Mouse (Mus musculus): ENCODE measurements around the gene Fkbp7. TPM values are rescaled to one million over a fixed set of nuclear protein-coding genes. Genes with fewer than 3 reads are reported as not detected.
A peak's percentile ranks its signal among the peaks of the same experiment; 100 is the strongest.

The Fkbp7 gene
- total and polyA plus RNA-seq, 2 experiments from 2014 or later, result 11.6 to 11.9 TPM

DNA sequence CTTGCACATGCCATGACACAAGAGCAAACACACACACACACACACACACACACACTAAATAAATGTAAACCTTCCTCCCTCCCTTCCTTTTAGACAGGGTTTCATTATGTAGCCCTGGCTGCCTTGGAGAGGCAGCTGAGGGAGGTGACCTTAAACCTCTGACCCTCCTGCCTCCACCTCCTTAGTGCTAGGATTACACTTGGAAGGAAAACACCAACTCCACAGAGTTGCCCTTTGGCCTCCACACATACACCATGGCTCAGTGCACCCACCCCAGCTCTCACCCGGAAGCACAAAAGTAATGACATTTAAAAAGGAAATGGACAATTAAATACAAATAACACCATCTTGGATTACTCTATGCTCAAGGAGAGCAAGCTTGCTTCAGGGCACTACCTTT, 51.2 kb downstream of the Fkbp7 start:
- no peak overlapping the region for H3K4me2 ChIP-seq (ENCODE audit: low read depth, low read length, poor library complexity, severe bottlenecking)
- 72% methylated on average over 1 of the region's 1 CpGs for WGBS
- no peak overlapping the region for H3K27ac ChIP-seq (ENCODE audit: low read depth, low read length)
- DNase-seq (ENCODE audit: low spot score), result no peak
- no peak for ATAC-seq (ENCODE audit: low FRiP score)
- peaks cover 6% of the 10 kb centered on the region; the same call in 1 of the 2 replicates for H3K36me3 ChIP-seq (ENCODE audit: insufficient read depth, low read length)
- no peaks in the 10 kb centered on the region for H3K4me1 ChIP-seq (ENCODE audit: insufficient read depth, low read length)
- H3K27me3 ChIP-seq (ENCODE audit: insufficient read depth, low read length), result no peaks in the 10 kb centered on the region
- H3K9ac ChIP-seq (replicated peaks; ENCODE audit: low read length, poor library complexity, severe bottlenecking), result no peak overlapping the region
- TF ChIP-seq CTCF (IDR thresholded peaks at IDR 0.05), result no peak
- H3K4me3 ChIP-seq (ENCODE audit: low read depth, low read length), result no peak overlapping the region
- H3K9me3 ChIP-seq (ENCODE audit: low read length), result no peaks in the 10 kb centered on the region

DNA sequence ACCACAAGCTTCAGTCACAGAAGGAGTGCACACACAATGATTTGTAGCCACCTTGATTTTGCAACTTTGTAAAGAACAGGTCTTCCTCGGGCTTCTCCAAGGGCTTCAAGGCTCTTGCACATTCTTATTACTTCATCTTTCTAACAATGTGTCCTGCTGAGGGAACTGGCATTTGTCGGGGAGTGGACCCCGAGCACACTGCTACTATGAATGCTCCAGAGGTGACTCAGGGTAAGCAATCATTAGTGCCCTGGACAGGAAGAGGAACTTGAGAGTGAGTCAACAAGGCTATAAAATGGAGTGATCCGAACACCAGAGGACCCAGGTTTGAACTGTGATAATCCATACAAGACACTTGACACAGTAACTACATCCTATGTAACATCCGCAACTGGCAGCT, 52.7 kb downstream of the Fkbp7 start:
- TF ChIP-seq CTCF (IDR thresholded peaks at IDR 0.05), result no peak
- Histone ChIP-seq H3K4me1 (ENCODE audit: insufficient read depth, low read length) (no peaks in the 10 kb centered on the region), H3K9ac (replicated peaks; ENCODE audit: low read length, poor library complexity, severe bottlenecking) (no peak overlapping the region), H3K27me3 (ENCODE audit: insufficient read depth, low read length) (no peaks in the 10 kb centered on the region), H3K4me3 (ENCODE audit: low read depth, low read length) (no peak overlapping the region), H3K27ac (ENCODE audit: low read depth, low read length) (no peak overlapping the region), H3K36me3 (ENCODE audit: insufficient read depth, low read length) (peaks cover 3% of the 10 kb centered on the region; the same call in 1 of the 2 replicates), H3K4me2 (ENCODE audit: low read depth, low read length, poor library complexity, severe bottlenecking) (no peak overlapping the region), H3K9me3 (ENCODE audit: low read length) (no peaks in the 10 kb centered on the region)
- ATAC-seq (ENCODE audit: low FRiP score) (no peak), DNase-seq (ENCODE audit: low spot score) (no peak)
- WGBS, result 93% methylated on average over 5 of the region's 5 CpGs

DNA sequence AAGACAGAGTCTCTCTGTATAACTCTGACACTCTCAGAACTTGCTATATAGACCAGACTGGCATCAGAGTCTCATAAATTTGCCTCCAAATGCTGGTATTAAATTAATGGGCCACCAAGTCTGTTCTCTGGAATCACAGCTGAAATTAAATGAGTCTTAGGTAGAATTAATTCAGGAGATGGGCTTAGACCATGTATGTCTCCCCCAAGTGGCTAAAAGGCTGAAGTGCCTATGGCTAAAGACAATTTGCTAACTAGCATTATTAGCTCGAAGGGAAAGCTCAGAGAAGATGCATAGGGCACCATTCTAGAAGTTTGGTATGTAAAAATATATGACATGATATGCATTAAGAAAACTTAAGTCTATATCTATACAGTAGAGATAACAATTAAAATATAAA, 54.8 kb downstream of the Fkbp7 start:
- Histone ChIP-seq H3K27me3 (ENCODE audit: insufficient read depth, low read length) (no peaks in the 10 kb centered on the region), H3K27ac (ENCODE audit: low read depth, low read length) (no peak overlapping the region), H3K4me1 (ENCODE audit: insufficient read depth, low read length) (no peaks in the 10 kb centered on the region), H3K36me3 (ENCODE audit: insufficient read depth, low read length) (no peaks in the 10 kb centered on the region), H3K4me2 (ENCODE audit: low read depth, low read length, poor library complexity, severe bottlenecking) (no peak overlapping the region), H3K9me3 (ENCODE audit: low read length) (no peaks in the 10 kb centered on the region), H3K9ac (replicated peaks; ENCODE audit: low read length, poor library complexity, severe bottlenecking) (no peak overlapping the region), H3K4me3 (ENCODE audit: low read depth, low read length) (no peak overlapping the region)
- ATAC-seq (ENCODE audit: low FRiP score), result no peak
- DNase-seq (ENCODE audit: low spot score), result peak; percentile 83
- WGBS, result 37% methylated on average over 1 of the region's 1 CpGs
- peak; percentile 92 for TF ChIP-seq CTCF (IDR thresholded peaks at IDR 0.05)

Other genes with a start within 250 kb of the Fkbp7 start
- 93.6 and 117 TPM in 2 replicates for gene Prkra, start 25.1 kb downstream of the Fkbp7 start, total RNA-seq (2014; rRNA removed)
- gene Prkra, start 25.1 kb downstream of the Fkbp7 start, polyA plus RNA-seq (2015; fragmentation: Nextera tagmentation; extraction: Ambion mirVana), result 109 and 113 TPM in 2 replicates
- 0.19 TPM in 1 of 2 replicates, not detected in the other for gene Pjvk, start 24.6 kb downstream of the Fkbp7 start, total RNA-seq (2014; rRNA removed)
- gene Pjvk, start 24.6 kb downstream of the Fkbp7 start, polyA plus RNA-seq (2015; fragmentation: Nextera tagmentation; extraction: Ambion mirVana), result 1.2 and 1.3 TPM in 2 replicates
- 19.9 and 22.1 TPM in 2 replicates for gene Plekha3, start 2.2 kb upstream of the Fkbp7 start, total RNA-seq (2014; rRNA removed)
- gene Plekha3, start 2.2 kb upstream of the Fkbp7 start, polyA plus RNA-seq (2015; fragmentation: Nextera tagmentation; extraction: Ambion mirVana), result 6.9 and 8.7 TPM in 2 replicates